Mouse (Mus musculus): ENCODE measurements at regions not wholly inside any gene's neighbourhood (a gene's known extent, or its start where the extent isn't known, plus 50 kb on each side); places are given as distances from the start of the nearest gene placed in this dataset.

DNA sequence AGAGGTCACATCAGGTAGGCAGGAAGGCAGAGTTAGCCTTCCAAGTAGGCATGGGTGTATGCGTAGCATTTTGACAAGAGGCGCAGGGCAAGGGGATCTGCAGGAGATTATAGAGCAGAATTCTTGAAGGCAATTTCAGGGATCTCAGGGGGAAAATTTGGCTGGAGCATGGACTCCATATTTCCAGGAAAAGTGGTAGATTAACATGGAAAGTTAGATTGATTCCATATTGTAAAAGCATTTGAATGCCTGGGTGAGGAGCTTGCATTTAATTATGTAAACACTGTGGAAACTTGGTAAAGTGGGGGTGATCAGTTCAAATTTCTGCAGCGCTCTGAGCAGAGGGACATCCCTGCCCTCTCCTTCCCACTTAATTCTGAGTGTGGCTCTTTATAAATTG lies 146.7 kb downstream of the Pax3 start:
- no peak for ATAC-seq (ENCODE audit: low TSS enrichment)

DNA sequence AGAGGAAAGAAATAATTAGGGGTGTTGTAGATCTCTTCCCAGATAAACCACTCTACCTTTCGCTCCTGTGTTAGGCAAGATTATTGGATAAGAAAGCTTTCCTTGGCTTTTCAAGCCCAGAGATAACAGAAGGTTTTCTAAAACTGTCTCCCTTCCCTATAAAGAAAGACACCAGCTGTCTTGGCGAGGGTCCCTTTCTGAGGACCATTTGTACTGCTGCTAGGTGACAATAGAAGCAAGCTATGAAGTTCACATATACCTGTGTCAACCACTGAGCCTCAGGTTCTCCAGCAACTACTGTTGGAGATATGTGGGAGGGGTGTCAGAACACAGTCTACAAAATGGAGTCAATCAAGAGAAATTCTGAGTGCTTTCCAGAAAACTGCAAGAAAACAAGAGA lies 164.6 kb downstream of the Pax3 start:
- ATAC-seq (ENCODE audit: low TSS enrichment): peak; percentile 44; the same call in 1 of the 2 replicates

- no peak for ATAC-seq (ENCODE audit: low TSS enrichment)
Observed at GRCm38 (mm10) chr1:78021766-78022165, 175.2 kb downstream of the Pax3 start.

GRCm38 (mm10) chr1:78021014-78021413 lies 175.9 kb downstream of the Pax3 start:
- ATAC-seq (ENCODE audit: low TSS enrichment): no peak

GRCm38 (mm10) chr1:78017949-78018617 lies 178.9 kb downstream of the Pax3 start:
- no peak for ATAC-seq (ENCODE audit: low TSS enrichment)

- ATAC-seq (ENCODE audit: low TSS enrichment): no peak
Observed at GRCm38 (mm10) chr1:78016541-78017267, 180.2 kb downstream of the Pax3 start.

DNA sequence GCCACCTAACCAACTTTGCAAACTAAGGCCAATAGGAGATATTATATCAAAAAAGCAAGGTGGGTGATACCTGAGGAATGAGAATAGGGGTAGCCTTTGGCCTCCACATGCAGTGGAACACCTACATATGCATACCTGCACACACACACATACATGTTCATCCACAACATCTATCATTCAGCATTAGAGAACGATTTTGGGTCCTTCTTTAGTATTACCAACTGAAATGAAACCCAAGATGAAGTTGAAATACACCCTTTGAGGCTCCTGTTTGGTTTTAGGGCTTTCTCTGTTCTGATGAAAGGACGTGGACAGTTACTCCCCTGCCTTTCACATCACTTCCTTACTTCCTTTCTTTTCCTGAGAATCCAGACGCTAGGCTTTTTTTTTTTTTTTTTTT lies 180.9 kb downstream of the Pax3 start:
- ATAC-seq (ENCODE audit: low TSS enrichment): no peak

GRCm38 (mm10) chr1:78013396-78013795 lies 183.5 kb downstream of the Pax3 start:
- no peak for ATAC-seq (ENCODE audit: low TSS enrichment)

DNA sequence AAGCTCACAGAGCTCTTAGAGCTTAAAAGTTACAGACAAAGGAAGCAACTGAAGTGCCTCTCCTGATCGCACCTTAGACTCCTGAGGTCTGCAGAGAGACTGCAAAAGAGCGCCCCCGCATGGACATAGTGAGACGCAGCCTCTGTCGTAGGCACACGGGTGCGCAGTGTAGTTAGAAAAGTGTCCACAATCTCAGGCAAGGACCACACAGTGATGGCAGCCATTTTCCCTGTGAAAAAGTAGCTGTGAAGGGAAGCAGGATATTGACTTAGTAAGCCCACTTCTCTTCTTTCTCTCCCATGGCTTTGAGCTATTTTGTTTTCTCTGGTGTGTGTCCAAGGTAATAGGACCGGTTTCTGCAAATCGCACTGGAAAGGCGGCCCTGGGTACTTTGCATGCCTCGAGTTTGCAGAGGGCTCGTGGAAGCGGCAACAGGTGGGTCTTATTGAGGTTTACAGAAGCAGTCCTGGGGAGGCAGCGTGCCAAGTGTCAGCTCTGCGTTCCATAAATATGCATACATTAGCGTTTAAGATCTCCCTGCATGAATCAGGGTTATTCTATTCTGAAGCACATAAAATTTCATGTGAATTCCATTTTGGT lies 188.0 kb downstream of the Pax3 start:
- ATAC-seq (ENCODE audit: low TSS enrichment): no peak

DNA sequence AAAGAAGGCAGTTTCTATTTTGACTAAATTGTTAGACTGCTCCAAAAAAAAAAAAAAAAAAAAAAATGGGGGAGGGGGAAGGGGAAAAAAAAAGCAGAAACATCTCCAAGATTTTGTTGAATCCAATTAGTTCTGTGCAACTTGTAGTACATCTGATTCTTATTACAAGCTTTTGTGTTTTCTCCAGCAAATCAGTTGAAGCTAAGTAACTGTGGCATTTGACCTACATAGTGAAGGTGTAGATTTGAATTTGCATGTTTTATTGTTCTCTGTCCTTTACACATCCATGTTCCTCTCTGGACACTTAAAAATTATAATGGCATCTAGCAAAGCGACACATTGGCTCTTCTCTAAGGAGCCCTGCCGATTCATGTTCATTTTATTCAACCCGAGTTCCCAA lies 192.6 kb downstream of the Pax3 start:
- no peak for ATAC-seq (ENCODE audit: low TSS enrichment)

DNA sequence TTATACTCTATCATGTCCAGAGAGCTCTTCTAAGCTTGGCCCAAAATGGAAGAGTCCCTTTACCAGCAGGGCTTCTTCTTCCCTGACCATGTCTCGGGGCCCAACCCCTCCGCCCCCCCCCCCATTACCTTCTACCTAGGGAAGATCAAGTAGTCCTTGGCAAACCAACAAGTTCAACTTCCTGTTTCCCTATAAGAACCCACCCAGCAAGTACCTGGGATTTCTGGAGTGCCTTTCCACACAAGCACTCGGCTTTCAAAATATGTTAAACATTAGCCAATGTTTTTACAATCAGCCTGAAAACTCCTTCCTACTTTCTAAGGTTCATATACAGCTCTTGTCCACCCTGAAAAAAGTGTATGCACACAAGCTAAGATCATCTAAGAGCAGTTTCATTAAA lies 198.2 kb downstream of the Pax3 start:
- no peak for ATAC-seq (ENCODE audit: low TSS enrichment)

GRCm38 (mm10) chr1:77981528-77981927 lies 215.4 kb downstream of the Pax3 start:
- no peak for ATAC-seq (ENCODE audit: low TSS enrichment)

GRCm38 (mm10) chr1:77978696-77979095 lies 218.2 kb downstream of the Pax3 start:
- ATAC-seq (ENCODE audit: low TSS enrichment): peak; percentile 94

DNA sequence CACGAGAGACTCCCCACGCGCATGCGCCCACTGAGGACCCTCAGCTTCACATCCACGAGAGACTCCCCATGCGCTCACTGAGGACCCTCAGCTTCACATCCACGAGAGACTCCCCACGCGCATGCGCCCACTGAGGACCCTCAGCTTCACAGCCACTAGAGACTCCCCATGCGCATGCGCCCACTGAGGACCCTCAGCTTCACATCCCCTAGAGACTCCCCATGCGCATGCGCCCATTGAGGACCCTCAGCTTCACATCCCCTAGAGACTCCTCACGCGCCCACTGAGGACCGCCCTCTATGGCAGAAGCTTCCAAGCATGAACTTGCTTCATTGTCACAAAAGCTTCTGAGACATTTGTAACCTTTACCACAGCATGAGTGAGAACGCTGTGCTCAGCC lies 221.0 kb downstream of the Pax3 start:
- ATAC-seq (ENCODE audit: low TSS enrichment): no peak

GRCm38 (mm10) chr1:77972301-77972717 lies 224.6 kb downstream of the Pax3 start:
- no peak for ATAC-seq (ENCODE audit: low TSS enrichment)

- ATAC-seq (ENCODE audit: low TSS enrichment): no peak
Observed at GRCm38 (mm10) chr1:77964656-77965335, 232.1 kb downstream of the Pax3 start.

GRCm38 (mm10) chr1:77959309-77959708 lies 237.6 kb downstream of the Pax3 start:
- no peak for ATAC-seq (ENCODE audit: low TSS enrichment)

DNA sequence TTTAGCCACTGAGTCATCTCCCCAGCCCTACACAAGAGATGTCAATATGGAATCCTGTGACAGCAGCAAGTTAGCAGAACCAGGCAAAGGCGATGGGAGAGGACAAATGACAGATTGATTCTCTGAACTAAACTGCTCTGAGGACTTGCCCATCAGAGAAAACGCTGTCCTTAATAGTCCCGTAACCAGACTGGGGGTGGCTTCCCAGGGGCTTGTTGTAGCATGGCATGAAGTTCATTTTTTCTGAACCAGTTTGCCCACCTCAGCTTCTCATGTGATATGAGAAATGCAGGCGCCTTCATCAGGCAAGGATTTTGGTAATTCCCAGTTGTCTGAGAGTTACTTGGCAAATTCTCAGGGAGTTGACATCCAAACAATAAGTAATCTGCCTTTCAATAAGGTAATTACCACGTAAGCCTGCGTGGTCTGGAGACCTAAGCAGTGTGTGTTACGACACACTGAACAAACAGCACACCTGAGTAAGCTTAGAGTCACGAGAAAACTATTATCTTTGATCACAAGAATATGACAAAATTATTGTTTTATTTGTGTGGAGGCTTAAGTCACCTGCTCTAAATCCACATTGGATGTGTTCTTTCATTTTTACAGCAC lies 239.7 kb downstream of the Pax3 start:
- ATAC-seq (ENCODE audit: low TSS enrichment): no peak

- peak; percentile 73 for ATAC-seq (ENCODE audit: low TSS enrichment)
Observed at GRCm38 (mm10) chr1:77947894-77948293, 249.0 kb downstream of the Pax3 start.

- no peak for ATAC-seq (ENCODE audit: low TSS enrichment)
Observed at GRCm38 (mm10) chr1:77944327-77944645, 252.6 kb downstream of the Pax3 start.

DNA sequence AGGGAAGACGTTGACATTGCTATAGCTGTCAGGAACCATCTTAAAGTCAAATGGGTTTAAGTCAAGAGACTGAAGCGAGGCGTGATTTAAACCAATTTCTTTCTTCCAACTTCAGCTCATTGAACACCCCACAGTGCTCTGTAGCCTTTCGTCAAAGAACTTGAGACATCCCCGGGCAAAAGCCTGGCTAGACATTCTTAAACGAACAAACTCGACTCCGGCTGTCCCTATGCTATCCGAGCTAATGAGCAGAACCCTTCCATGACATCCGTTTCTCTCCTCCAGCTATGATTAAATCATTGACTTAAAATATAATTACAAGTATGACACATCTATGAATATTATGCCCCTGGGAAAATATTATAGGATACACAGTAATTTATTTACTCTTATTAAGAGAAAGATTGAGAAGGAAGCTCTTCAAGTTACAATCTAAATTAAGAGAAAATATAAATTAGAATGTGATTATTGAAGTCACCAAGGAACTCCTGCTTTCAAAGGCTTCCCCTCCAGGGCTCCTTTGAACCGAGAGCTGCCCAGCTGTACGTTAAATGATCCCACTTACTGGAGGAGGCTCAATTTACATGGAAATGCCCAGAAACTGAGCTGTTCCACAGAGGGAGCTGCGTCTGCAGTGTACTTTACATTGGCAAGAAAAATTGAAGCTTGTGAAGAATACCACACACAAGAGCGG lies 253.2 kb downstream of the Pax3 start:
- ATAC-seq (ENCODE audit: low TSS enrichment): no peak

GRCm38 (mm10) chr1:77943101-77943500 lies 253.8 kb downstream of the Pax3 start:
- peak; percentile 73; the same call in 1 of the 2 replicates for ATAC-seq (ENCODE audit: low TSS enrichment)
